Mouse (Mus musculus): ENCODE measurements at regions not wholly inside any gene's neighbourhood (a gene's known extent, or its start where the extent isn't known, plus 50 kb on each side); places are given as distances from the start of the nearest gene placed in this dataset.

GRCm38 (mm10) chr8:31616501-31616900, 1812.0 kb upstream of the 5930422O12Rik start:
- Histone ChIP-seq H3K9me3 (ENCODE audit: control insufficient read depth, low read length) (no peaks in the 10 kb centered on the region), H3K27me3 (replicated peaks; ENCODE audit: control insufficient read depth, insufficient read depth, low read length) (no peaks in the 10 kb centered on the region), H3K4me1 (ENCODE audit: control insufficient read depth, insufficient read depth, low read length) (no peaks in the 10 kb centered on the region), H3K9ac (ENCODE audit: low read depth, low read length) (no peak overlapping the region), H3K4me2 (ENCODE audit: low read depth, low read length) (no peak overlapping the region), H3K27ac (ENCODE audit: low read length) (no peak overlapping the region), H3K36me3 (ENCODE audit: control insufficient read depth, insufficient read depth, low read length) (no peaks in the 10 kb centered on the region), H3K4me3 (ENCODE audit: low read length) (no peak overlapping the region)
- 88% methylated on average over 2 of the region's 2 CpGs for WGBS
- ATAC-seq: no peak

GRCm38 (mm10) chr8:31627708-31628107, 1800.8 kb upstream of the 5930422O12Rik start:
- no peaks in the 10 kb centered on the region for H3K9me3 ChIP-seq (ENCODE audit: control insufficient read depth, low read length)
- no peak overlapping the region for H3K4me3 ChIP-seq (ENCODE audit: low read length)
- no peak for ATAC-seq
- 70% methylated on average over 2 of the region's 2 CpGs for WGBS
- H3K4me1 ChIP-seq (ENCODE audit: control insufficient read depth, insufficient read depth, low read length): no peaks in the 10 kb centered on the region
- H3K36me3 ChIP-seq (ENCODE audit: control insufficient read depth, insufficient read depth, low read length): no peaks in the 10 kb centered on the region
- H3K4me2 ChIP-seq (ENCODE audit: low read depth, low read length): no peak overlapping the region
- H3K27ac ChIP-seq (ENCODE audit: low read length): no peak overlapping the region
- no peaks in the 10 kb centered on the region for H3K27me3 ChIP-seq (replicated peaks; ENCODE audit: control insufficient read depth, insufficient read depth, low read length)
- H3K9ac ChIP-seq (ENCODE audit: low read depth, low read length): no peak overlapping the region

GRCm38 (mm10) chr8:31628146-31628545, 1800.4 kb upstream of the 5930422O12Rik start:
- no peaks in the 10 kb centered on the region for H3K4me1 ChIP-seq (ENCODE audit: control insufficient read depth, insufficient read depth, low read length)
- H3K9ac ChIP-seq (ENCODE audit: low read depth, low read length): no peak overlapping the region
- no peaks in the 10 kb centered on the region for H3K9me3 ChIP-seq (ENCODE audit: control insufficient read depth, low read length)
- H3K36me3 ChIP-seq (ENCODE audit: control insufficient read depth, insufficient read depth, low read length): no peaks in the 10 kb centered on the region
- no peak for ATAC-seq
- H3K27me3 ChIP-seq (replicated peaks; ENCODE audit: control insufficient read depth, insufficient read depth, low read length): no peaks in the 10 kb centered on the region
- 86% methylated on average over 2 of the region's 2 CpGs for WGBS
- H3K27ac ChIP-seq (ENCODE audit: low read length): no peak overlapping the region
- H3K4me3 ChIP-seq (ENCODE audit: low read length): no peak overlapping the region
- no peak overlapping the region for H3K4me2 ChIP-seq (ENCODE audit: low read depth, low read length)

GRCm38 (mm10) chr8:31638417-31638816, 1790.1 kb upstream of the 5930422O12Rik start:
- no peak overlapping the region for H3K27ac ChIP-seq (ENCODE audit: low read length)

GRCm38 (mm10) chr8:31663717-31664116, 1764.8 kb upstream of the 5930422O12Rik start:
- Histone ChIP-seq H3K27me3 (replicated peaks; ENCODE audit: control insufficient read depth, insufficient read depth, low read length) (no peaks in the 10 kb centered on the region), H3K9ac (ENCODE audit: low read depth, low read length) (no peak overlapping the region), H3K4me3 (ENCODE audit: low read length) (no peak overlapping the region), H3K9me3 (ENCODE audit: control insufficient read depth, low read length) (no peaks in the 10 kb centered on the region), H3K4me2 (ENCODE audit: low read depth, low read length) (no peak overlapping the region), H3K4me1 (ENCODE audit: control insufficient read depth, insufficient read depth, low read length) (no peaks in the 10 kb centered on the region), H3K36me3 (ENCODE audit: control insufficient read depth, insufficient read depth, low read length) (no peaks in the 10 kb centered on the region), H3K27ac (ENCODE audit: low read length) (no peak overlapping the region)
- ATAC-seq: no peak

More at GRCm38 (mm10) chr8:31638417-31638816, 1790.1 kb upstream of the 5930422O12Rik start:
- H3K9ac ChIP-seq (ENCODE audit: low read depth, low read length): no peak overlapping the region
- ATAC-seq: no peak
- no peaks in the 10 kb centered on the region for H3K4me1 ChIP-seq (ENCODE audit: control insufficient read depth, insufficient read depth, low read length)
- H3K4me3 ChIP-seq (ENCODE audit: low read length): no peak overlapping the region
- H3K4me2 ChIP-seq (ENCODE audit: low read depth, low read length): no peak overlapping the region
- WGBS: 76% methylated on average over 3 of the region's 3 CpGs
- H3K36me3 ChIP-seq (ENCODE audit: control insufficient read depth, insufficient read depth, low read length): no peaks in the 10 kb centered on the region
- H3K9me3 ChIP-seq (ENCODE audit: control insufficient read depth, low read length): no peaks in the 10 kb centered on the region
- no peaks in the 10 kb centered on the region for H3K27me3 ChIP-seq (replicated peaks; ENCODE audit: control insufficient read depth, insufficient read depth, low read length)

- no peak for ATAC-seq
- Histone ChIP-seq H3K27ac (ENCODE audit: low read length) (no peak overlapping the region), H3K9ac (ENCODE audit: low read depth, low read length) (no peak overlapping the region), H3K4me1 (ENCODE audit: control insufficient read depth, insufficient read depth, low read length) (no peaks in the 10 kb centered on the region), H3K36me3 (ENCODE audit: control insufficient read depth, insufficient read depth, low read length) (no peaks in the 10 kb centered on the region), H3K4me2 (ENCODE audit: low read depth, low read length) (no peak overlapping the region), H3K27me3 (replicated peaks; ENCODE audit: control insufficient read depth, insufficient read depth, low read length) (no peaks in the 10 kb centered on the region), H3K4me3 (ENCODE audit: low read length) (no peak overlapping the region), H3K9me3 (ENCODE audit: control insufficient read depth, low read length) (no peaks in the 10 kb centered on the region)
- WGBS: 83% methylated on average over 4 of the region's 4 CpGs
Observed at GRCm38 (mm10) chr8:31665485-31665884, 1763.0 kb upstream of the 5930422O12Rik start.

- WGBS: 29% methylated on average over 2 of the region's 2 CpGs
- H3K27me3 ChIP-seq (replicated peaks; ENCODE audit: control insufficient read depth, insufficient read depth, low read length): no peaks in the 10 kb centered on the region
- H3K36me3 ChIP-seq (ENCODE audit: control insufficient read depth, insufficient read depth, low read length): no peaks in the 10 kb centered on the region
- no peaks in the 10 kb centered on the region for H3K4me1 ChIP-seq (ENCODE audit: control insufficient read depth, insufficient read depth, low read length)
- H3K4me3 ChIP-seq (ENCODE audit: low read length): no peak overlapping the region
- no peaks in the 10 kb centered on the region for H3K9me3 ChIP-seq (ENCODE audit: control insufficient read depth, low read length)
- H3K9ac ChIP-seq (ENCODE audit: low read depth, low read length): no peak overlapping the region
- no peak overlapping the region for H3K4me2 ChIP-seq (ENCODE audit: low read depth, low read length)
- H3K27ac ChIP-seq (ENCODE audit: low read length): no peak overlapping the region
- peak; percentile 78 for ATAC-seq
Observed at GRCm38 (mm10) chr8:31704168-31704567, 1724.3 kb upstream of the 5930422O12Rik start.

GRCm38 (mm10) chr8:31713321-31714076, 1715.0 kb upstream of the 5930422O12Rik start:
- WGBS: 63% methylated on average over 15 of the region's 15 CpGs
- H3K9me3 ChIP-seq (ENCODE audit: control insufficient read depth, low read length): no peaks in the 10 kb centered on the region

GRCm38 (mm10) chr8:31714077-31714458, 1714.4 kb upstream of the 5930422O12Rik start:
- H3K9me3 ChIP-seq (ENCODE audit: control insufficient read depth, low read length): no peaks in the 10 kb centered on the region
- no peak overlapping the region for H3K9ac ChIP-seq (ENCODE audit: low read depth, low read length)
- no peak for ATAC-seq
- H3K4me1 ChIP-seq (ENCODE audit: control insufficient read depth, insufficient read depth, low read length): no peaks in the 10 kb centered on the region
- H3K27me3 ChIP-seq (replicated peaks; ENCODE audit: control insufficient read depth, insufficient read depth, low read length): no peaks in the 10 kb centered on the region
- H3K4me3 ChIP-seq (ENCODE audit: low read length): no peak overlapping the region
- 64% methylated on average over 2 of the region's 2 CpGs for WGBS
- no peak overlapping the region for H3K4me2 ChIP-seq (ENCODE audit: low read depth, low read length)
- no peak overlapping the region for H3K27ac ChIP-seq (ENCODE audit: low read length)
- no peaks in the 10 kb centered on the region for H3K36me3 ChIP-seq (ENCODE audit: control insufficient read depth, insufficient read depth, low read length)

More at GRCm38 (mm10) chr8:31713321-31714076, 1715.0 kb upstream of the 5930422O12Rik start:
- Histone ChIP-seq H3K27me3 (replicated peaks; ENCODE audit: control insufficient read depth, insufficient read depth, low read length) (no peaks in the 10 kb centered on the region), H3K36me3 (ENCODE audit: control insufficient read depth, insufficient read depth, low read length) (no peaks in the 10 kb centered on the region), H3K4me1 (ENCODE audit: control insufficient read depth, insufficient read depth, low read length) (no peaks in the 10 kb centered on the region), H3K4me2 (ENCODE audit: low read depth, low read length) (no peak overlapping the region), H3K27ac (ENCODE audit: low read length) (no peak overlapping the region), H3K9ac (ENCODE audit: low read depth, low read length) (no peak overlapping the region), H3K4me3 (ENCODE audit: low read length) (no peak overlapping the region)
- no peak for ATAC-seq

GRCm38 (mm10) chr8:31720021-31720420, 1708.5 kb upstream of the 5930422O12Rik start:
- no peak overlapping the region for H3K4me3 ChIP-seq (ENCODE audit: low read length)
- H3K4me2 ChIP-seq (ENCODE audit: low read depth, low read length): no peak overlapping the region
- H3K4me1 ChIP-seq (ENCODE audit: control insufficient read depth, insufficient read depth, low read length): no peaks in the 10 kb centered on the region
- H3K9ac ChIP-seq (ENCODE audit: low read depth, low read length): no peak overlapping the region
- H3K9me3 ChIP-seq (ENCODE audit: control insufficient read depth, low read length): no peaks in the 10 kb centered on the region
- WGBS: 44% methylated on average over 3 of the region's 3 CpGs
- H3K27me3 ChIP-seq (replicated peaks; ENCODE audit: control insufficient read depth, insufficient read depth, low read length): no peaks in the 10 kb centered on the region
- H3K27ac ChIP-seq (ENCODE audit: low read length): no peak overlapping the region
- ATAC-seq: 0 out of 2 replicates have a peak, but pooled peaks have one; percentile 48
- H3K36me3 ChIP-seq (ENCODE audit: control insufficient read depth, insufficient read depth, low read length): no peaks in the 10 kb centered on the region

All from intestine, embryonic 16.5 days (tissue).